25 mouse cellular contexts compared by ENCODE assay signal in the genomic region with DNA sequence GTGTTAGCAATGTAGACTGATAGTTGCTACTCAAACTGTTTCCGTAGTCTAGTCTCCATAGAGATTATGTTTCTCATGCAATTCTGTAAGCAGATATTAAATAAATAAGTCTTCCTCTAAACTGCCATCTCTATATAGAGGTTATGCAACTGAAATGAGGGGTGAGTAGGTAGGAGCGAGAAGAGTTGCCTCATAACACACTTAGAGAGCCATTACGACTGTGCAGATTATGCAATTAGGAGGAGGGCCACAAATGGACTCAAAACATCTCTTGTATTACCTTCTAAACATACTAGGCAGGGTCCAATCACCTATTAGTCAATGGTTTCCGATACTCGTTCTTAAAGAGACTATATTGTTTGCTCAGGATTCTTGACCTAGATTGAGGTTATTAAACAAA. TPM values are rescaled to one million over a fixed set of nuclear protein-coding genes. Genes with fewer than 3 reads are reported as not detected.
DNase-seq lines count a peak whose midpoint lies in the region; TF ChIP-seq lines count a peak whose summit lies in the region.
"Had no signal": no experiment of that assay in that cellular context is flagged by ENCODE, and none has a peak within 500 bp of the region (broad histone marks: within the 10 kb centered on the region; RNA-seq: fewer than 3 reads in every experiment).

No protein-coding gene starts in this region.

- H3K9ac ChIP-seq in heart, adult 2 months (ENCODE audit: low read depth, low read length), result no peak overlapping the region
- H3K9ac ChIP-seq: embryonic facial prominence, embryonic 12.5 days; heart, embryonic 12.5 days; limb, embryonic 15.5 days; liver, embryonic 14.5 days; midbrain, embryonic 12.5 days had no signal

- TF ChIP-seq POLR2A in heart, adult 2 months (IDR thresholded peaks at IDR 0.05; ENCODE audit: insufficient read depth, low read depth, low read length), result no peak

- 92% methylated on average over 5 of the region's 5 CpGs for WGBS in heart, adult 2 months

- H3K27me3 ChIP-seq in heart, adult 2 months (ENCODE audit: control insufficient read depth, insufficient read depth, low read length), result no peaks in the 10 kb centered on the region
- H3K27me3 ChIP-seq: CH12.LX; embryonic facial prominence, embryonic 12.5 days; heart, embryonic 12.5 days; limb, embryonic 15.5 days; midbrain, embryonic 12.5 days had no signal

- H3K4me1 ChIP-seq in heart, adult 2 months (ENCODE audit: control insufficient read depth, insufficient read depth, low read length), result peaks cover 12% of the 10 kb centered on the region
- H3K4me1 ChIP-seq: embryonic facial prominence, embryonic 12.5 days; limb, embryonic 15.5 days had no signal

- TF ChIP-seq CTCF in layer of hippocampus, adult 2 months (conservative IDR thresholded peaks at IDR 0.05), result no peak
- no peak for TF ChIP-seq CTCF in heart, adult 2 months (IDR thresholded peaks at IDR 0.05)

- H3K36me3 ChIP-seq in heart, adult 2 months (ENCODE audit: control insufficient read depth, insufficient read depth, low read length), result peaks cover 3% of the 10 kb centered on the region
- H3K36me3 ChIP-seq: embryonic facial prominence, embryonic 12.5 days; heart, embryonic 12.5 days; hindbrain, embryonic 10.5 days; limb, embryonic 15.5 days; midbrain, embryonic 12.5 days had no signal

- no peak for TF ChIP-seq EP300 in heart, adult 2 months (IDR thresholded peaks at IDR 0.05; ENCODE audit: insufficient read depth, low read depth, low read length)

- H3K79me2 ChIP-seq in heart, adult 2 months (replicated peaks; ENCODE audit: control insufficient read depth, insufficient read depth, low read length), result peaks cover 4% of the 10 kb centered on the region

- intact Hi-C loops in heart, adult 2 months (cut with DNase I), result no loop called here

- H3K4me3 ChIP-seq in layer of hippocampus, adult 2 months, result no peak overlapping the region
- H3K4me3 ChIP-seq in heart, adult 2 months, result no peak overlapping the region
- H3K4me3 ChIP-seq: embryonic facial prominence, embryonic 12.5 days; heart, embryonic 12.5 days; hindbrain, embryonic 10.5 days; limb, embryonic 15.5 days; midbrain, embryonic 12.5 days had no signal

- peak overlapping the region; percentile 70 for H3K27ac ChIP-seq in layer of hippocampus, adult 2 months
- H3K27ac ChIP-seq in heart, adult 2 months, result no peak overlapping the region
- H3K27ac ChIP-seq: embryonic facial prominence, embryonic 12.5 days; hindbrain, embryonic 10.5 days; limb, embryonic 15.5 days; liver, embryonic 14.5 days; macrophage; midbrain, embryonic 12.5 days had no signal

- no peak for DNase-seq in layer of hippocampus, adult 2 months (ENCODE audit: low spot score in 2 of 2)
- DNase-seq in layer of hippocampus, adult 9-10 months (ENCODE audit: low spot score), result no peak
- peak; percentile 45 for DNase-seq in retina, postnatal 1 day
- DNase-seq in retina, embryonic 14.5 days (ENCODE audit: low spot score), result no peak
- peak; percentile 84 for DNase-seq in lung, postnatal 25 days (ENCODE audit: low spot score)
- no peak for DNase-seq in heart, adult 2 months
- no peak for DNase-seq in kidney, postnatal 14 days
- DNase-seq: adrenal gland, adult 8-10 months; cerebellum, postnatal 10 days; heart, adult 11 months; heart, postnatal 10 days; kidney, adult 8-10 months; kidney, postnatal 10 days; layer of hippocampus, postnatal 36 days; right cerebral cortex, adult 18-20 months; right cerebral cortex, postnatal 4 days; thymus, postnatal 14 days had no signal

RNA-seq across cellular contexts. Expression of a gene that starts 23.5 kb away (rescaled TPM):
- 100 to 1,000 TPM; 175 to 184 TPM for total RNA-seq in layer of hippocampus, adult 2 months (2021)
- total RNA-seq in heart, adult 2 months (2021), result 10 to 100 TPM; 21.8 to 21.9 TPM
- polyA plus RNA-seq in heart, adult 2 months (2012; rRNA removed), result 8.8 and 15.3 TPM in 2 replicates

Comparison
In these comparisons a context has a peak if more than half of its experiments do, and no peak if none do; other contexts are left out.
1. DNase-seq: peak in retina, postnatal 1 day (single experiment) and lung, postnatal 25 days (single experiment); none in layer of hippocampus, adult 2 months (0 of 2), layer of hippocampus, adult 9-10 months (single experiment), retina, embryonic 14.5 days (single experiment), heart, adult 2 months (0 of 2) and kidney, postnatal 14 days (single experiment).
2. RNA of a gene that starts 23.5 kb away (total RNA-seq): 175 to 184 TPM in layer of hippocampus, adult 2 months; 21.8 to 21.9 TPM in heart, adult 2 months; every median in the first group is over 4 times any median in the second.